Mouse (Mus musculus) fibroblast of lung, adult 2 months (primary cell): Measurements from ENCODE around the gene Scamp2.

Experiments used
- DNase-seq: peaks from one replicate; pipeline ENCODE4 v3.0.0-alpha.2; 2011; ENCODE audit warnings: low read depth

Gene Scamp2

DNA sequence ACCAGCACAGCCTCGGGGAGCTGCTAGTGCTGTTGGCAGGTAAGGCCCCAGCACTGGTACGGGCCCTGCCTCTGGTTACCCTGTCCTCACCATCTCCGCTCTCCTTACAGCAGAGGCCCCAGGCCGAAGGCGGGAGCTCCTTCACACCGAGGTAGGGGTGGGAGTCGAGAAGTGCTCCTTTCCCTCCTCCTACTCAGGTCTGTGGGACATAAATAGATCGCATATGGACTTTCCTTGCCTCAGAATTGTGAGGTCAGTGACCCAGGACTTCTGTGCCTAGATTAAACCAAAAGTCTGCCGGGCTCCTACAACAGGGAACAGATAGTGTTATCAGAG, 33.4 kb downstream of the Scamp2 start:
- DNase-seq: no peak

DNA sequence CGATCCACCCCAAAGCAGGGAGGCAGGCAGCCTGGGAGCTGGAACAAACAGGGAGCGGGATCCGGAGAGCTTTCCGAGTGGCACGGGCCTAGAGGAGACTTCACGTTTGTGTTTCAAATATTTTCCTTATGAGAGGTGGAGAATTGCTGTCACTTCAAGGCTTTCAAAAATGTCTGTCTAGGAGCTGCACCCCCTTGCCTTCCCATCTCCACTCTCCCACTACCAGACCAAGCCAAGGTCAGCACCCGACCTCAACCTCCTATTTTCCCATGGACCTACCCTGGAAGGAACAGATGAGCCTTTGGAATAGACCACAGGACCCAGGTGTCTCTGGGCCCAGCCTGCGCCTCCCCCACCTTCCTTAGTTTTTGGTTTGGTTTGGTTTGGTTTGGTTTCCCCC, 36.5 kb downstream of the Scamp2 start:
- no peak for DNase-seq

DNA sequence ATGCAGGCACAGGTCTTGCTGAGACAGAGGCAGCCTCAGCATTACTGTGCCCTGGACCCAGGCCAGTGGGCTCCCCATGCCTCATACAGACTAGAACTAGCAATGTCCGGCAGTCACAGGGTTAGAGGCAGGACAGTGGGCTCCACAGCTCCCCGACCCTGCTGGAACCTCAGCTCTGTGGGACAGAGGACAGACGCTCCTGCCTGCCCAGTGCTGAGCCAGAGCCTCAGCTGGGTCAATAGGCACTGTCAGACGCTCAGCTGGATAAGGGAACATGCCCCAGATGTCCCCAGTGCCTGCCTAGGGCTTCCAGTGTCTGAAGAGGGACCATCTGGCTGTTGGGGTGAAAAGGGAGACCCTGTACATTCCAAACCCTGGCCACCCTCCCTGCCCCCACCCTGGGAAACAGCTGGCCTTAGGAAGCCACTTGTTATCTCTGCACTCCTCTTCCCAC, 37.2 kb downstream of the Scamp2 start:
- no peak for DNase-seq

DNA sequence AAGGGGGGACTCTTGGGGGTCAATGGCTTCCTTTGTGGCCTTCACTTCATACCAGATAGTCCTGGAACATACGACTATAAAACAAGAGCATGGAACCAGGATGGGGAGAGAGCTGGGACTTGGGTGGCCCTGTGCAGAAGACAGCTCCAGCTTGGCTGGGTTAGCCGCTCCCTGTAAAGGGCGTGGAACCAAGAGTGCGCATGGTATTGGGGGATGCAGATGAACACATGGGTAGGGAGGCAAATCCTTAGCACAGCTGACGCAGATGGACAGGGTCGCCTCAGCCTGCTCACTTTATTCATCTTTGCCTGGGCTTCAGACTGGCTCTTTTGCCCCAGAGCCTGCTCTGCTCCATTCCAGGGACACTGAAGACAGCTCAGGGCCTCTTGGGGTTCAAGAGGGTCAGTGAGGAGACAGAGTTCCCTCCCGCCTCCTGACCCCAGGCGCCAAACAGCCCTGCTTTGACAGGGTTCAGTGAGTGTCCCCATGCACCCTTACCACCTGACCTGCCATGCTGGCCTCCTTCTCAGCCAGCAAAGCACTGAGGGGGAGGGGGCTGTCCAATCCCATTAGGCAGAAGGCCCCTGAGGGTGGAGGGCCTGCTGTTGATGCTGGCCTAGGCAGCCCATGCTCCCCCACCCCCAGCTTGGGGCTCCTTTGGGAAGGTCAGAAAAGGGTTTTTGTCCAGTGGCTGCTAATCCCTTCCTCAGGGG, 38.3 kb downstream of the Scamp2 start:
- no peak for DNase-seq

DNA sequence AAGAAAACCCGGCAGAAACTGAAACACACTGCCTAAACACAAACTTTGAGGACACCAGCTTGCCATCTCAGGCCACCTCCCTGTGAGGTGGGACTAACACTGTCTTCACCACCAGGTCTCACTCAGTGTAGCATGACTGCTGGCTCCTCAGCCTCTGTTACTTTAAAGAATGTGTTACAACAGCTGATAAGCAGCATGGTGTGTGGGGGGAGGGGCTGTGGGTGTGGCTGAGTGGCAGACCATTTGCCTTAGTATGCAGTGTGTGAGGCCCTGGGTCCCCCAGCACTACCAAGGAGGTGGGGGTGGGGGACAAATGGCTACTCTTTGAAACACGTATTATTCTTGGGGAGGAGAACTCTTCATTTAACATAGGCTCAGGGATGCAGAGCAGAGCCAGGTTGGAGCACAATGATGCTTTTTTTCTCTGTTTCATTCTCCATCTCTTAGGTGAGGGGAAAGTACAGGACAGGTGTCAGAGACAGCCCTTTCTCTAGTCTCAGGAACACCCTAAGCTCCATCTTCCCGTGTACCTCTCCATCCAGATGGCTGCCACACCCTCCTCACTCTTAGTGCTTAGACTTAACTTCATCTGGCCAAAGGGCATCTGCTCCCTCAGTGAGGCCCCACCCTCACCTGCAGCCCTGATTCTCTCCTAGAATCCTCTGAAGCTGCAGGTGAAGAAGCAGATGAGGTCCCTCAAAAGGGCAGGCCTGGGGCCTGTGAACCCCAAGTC, 40.0 kb downstream of the Scamp2 start:
- DNase-seq: no peak

DNA sequence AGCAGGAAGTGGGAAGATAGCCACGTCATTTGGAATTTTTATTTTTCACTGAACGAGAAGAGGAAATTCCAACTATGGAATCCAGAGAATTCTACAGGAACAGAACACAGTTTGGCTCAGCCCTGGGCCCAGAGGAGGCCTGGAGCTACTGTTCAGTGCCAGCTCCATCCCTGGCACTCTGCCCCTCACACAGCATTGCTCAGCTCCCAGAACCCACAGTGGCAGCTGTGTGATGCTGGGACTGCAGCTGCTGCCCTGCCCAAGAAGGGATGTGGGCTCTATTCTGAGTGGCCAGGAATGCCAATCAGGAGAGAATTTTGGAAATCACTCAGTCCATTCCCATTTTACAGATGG, 40.6 kb downstream of the Scamp2 start:
- DNase-seq: peak; percentile 60

DNA sequence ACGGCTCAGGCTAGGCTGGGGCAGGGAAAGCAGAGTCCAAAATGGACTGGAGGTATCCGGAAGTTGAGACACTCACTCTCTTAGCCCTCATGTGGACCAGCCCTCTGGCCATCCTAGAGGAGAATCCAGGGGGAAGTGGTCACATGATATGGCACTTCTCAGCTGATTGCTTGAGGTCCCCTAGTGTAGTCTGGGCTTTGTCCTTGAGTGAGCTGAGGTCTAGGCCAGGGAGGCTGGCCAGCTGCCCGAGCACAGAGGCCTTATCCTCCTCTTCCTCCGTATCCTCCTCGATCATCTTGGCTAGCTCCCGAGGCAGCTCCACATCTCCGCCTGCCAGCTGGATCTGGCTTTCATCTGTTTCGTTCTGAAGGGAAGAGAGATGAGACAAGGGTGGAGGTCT, 41.4 kb downstream of the Scamp2 start:
- no peak for DNase-seq

DNA sequence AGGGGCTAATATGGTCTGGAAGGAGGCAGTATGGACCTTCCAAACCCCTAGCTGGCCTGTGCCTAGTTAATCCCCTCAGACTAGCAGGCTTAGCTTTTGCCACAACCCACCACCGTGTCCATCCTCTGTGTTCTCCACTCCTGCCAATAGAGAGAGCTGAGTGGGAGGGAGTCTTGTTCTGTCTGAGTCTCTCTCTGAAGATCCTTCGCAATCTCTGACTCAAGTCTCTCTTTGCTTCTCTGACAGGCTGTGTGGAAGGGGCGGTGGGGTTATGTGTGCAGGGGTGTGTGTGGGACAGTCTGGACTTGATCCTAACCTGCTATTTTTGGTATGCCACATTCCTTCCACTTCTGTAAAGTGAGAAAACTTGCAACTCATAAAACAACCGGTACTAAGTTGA, 44.1 kb downstream of the Scamp2 start:
- DNase-seq: no peak

DNA sequence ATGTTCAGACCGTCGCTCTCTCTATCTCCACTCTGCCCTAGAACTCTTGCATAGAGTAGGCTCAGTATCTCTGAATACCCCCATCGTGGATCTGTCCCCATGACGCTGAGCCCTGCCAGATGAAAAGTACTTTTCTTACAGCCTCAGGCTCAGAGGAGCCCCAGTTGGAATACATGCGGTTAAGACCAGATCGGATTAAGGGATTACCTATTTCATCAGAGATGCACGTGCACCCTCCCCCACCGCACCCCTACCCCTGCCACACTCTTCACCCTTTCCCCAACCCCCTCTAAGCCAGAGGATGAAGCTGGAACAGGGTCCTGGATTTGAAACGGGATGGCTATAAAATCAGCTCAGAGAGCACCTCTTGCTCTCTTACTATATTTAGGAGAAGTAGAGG, 44.8 kb downstream of the Scamp2 start:
- no peak for DNase-seq

DNA sequence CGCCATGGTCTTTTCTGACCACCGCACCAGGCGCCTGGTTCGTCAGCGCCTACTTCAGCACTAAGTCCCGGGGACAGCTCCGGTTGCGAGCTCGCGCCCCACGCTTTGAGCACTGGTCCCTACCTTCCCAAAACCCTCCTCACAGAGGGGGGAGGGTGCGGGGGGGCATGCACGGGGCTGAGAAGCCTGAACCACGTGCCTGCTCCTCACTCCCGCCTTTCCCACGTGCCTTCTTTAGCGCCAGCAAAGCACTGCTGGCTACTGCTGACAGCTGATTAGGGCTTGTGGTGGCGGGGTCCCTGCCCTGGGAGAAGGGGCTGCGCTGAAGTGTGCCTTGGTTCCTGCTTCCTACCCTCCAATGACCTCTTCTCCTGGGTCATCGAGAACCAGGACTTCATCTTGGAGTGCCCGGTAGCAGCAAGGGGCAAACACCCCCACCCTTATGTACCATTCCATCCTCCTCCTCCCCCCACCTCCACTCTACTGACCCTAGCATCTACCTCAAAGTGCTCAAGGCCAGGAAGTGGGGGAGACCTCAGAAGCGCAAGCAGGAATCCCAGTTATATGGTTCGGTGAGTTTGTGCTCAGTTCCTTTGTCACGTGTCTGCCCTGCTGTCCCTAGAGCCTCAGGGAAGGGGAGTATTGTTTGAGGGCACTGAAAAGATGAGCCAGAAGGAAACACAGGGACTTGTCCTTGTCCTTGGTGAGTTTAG, 45.6 kb downstream of the Scamp2 start, which contains the start of gene Cplx3:
Gene Cplx3 (minus strand): TSS at position 143 of the 713 bp plus-strand sequence.
- DNase-seq: no peak

DNA sequence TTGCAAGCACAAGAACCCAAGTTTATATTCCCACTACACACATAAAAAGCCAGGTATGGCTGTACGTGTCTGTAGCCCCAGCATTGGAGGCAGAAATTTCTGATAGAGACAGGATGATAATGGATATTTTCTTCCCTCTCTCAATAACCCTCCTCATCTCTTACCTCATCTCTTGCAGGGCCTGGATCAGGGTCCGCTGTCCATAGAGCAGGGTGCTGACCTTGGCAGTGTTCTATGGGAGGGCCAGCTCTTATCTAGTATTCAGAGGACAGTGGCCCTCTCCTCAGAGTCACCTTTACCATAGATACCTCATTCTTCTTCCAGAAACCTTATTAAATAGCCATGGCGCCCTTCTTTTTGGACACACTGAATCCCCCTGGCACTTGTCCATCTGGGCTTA, 49.1 kb downstream of the Scamp2 start:
- DNase-seq: no peak

DNA sequence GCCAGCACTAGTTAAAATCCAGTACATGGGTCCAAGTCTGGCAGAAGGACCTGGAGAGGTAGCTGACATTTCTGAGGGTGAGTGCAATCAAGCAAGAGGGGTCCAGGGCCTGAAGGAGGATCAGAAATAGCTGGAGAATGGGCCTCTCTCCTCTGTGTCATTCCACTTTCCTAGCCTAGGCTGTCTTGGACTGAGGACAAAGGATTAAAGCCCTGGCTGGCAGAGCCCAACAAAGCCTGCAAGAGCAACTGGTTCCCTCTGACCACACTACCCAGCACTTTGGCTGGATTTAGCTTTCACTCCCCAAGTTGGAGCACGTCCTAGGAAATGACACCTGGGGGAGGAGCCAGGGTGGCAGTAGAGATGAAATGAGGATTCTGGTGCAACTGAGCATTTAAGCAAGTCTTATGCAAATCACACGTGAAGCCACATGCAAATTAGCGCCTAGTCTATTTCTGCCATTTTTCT, 49.6 kb downstream of the Scamp2 start:
- peak; percentile 49 for DNase-seq

DNA sequence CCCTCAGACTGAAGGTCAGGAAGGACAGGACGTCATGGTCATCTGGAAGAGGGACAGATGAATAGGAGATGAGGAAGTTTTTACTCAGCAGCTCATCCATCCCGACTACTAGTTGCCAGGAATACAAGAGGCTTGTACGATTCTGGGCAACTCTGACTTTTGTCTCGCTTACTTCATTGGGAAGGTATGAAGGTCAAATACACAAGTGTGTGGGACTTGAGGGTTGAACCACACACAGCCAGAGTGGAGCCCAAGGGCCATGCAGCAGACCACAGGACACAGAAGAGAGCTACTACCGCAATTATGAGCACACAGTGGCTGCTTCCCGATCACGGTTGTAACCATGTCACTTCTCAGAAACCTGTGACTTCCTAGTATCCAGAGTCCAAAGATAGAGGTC, 51.8 kb downstream of the Scamp2 start:
- DNase-seq: peak; percentile 21

DNA sequence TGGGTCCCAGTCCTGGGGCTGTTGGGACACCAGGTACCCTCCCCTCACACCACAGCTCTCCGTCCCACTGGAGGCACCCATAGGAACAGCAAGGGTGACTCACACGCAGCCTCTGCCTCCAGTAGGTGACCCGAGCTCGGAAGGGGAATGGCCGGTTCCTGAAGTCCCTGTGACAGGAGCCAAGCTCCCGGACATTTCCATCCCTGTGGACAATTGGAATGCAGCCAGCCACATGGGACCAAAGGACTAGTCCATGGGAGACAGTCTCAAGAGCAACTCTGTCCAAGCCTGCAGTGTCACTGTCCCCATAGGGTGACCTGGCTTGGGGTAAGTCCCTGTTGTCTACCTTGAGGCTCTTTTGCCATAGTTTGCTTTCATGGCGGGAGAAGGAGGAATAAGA, 53.2 kb downstream of the Scamp2 start:
- no peak for DNase-seq

DNA sequence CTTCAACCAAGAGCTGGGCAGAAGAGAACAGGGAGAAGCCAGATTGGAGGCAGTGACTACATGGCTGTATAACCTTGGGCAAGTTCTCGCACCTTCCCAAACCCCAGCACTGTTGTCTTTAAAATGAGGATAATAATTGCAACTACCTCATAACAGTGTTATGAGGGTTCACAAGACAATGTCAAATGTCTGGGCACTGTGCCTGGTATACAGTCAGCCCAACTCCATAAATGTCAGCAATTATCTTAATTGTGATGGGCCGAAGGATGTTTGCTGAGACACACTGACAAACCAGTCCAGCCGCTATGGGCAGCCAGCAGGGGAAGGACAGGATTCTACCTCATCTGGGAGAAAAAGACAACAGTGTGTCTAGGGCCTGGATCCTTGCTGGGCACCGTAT, 54.0 kb downstream of the Scamp2 start:
- no peak for DNase-seq

DNA sequence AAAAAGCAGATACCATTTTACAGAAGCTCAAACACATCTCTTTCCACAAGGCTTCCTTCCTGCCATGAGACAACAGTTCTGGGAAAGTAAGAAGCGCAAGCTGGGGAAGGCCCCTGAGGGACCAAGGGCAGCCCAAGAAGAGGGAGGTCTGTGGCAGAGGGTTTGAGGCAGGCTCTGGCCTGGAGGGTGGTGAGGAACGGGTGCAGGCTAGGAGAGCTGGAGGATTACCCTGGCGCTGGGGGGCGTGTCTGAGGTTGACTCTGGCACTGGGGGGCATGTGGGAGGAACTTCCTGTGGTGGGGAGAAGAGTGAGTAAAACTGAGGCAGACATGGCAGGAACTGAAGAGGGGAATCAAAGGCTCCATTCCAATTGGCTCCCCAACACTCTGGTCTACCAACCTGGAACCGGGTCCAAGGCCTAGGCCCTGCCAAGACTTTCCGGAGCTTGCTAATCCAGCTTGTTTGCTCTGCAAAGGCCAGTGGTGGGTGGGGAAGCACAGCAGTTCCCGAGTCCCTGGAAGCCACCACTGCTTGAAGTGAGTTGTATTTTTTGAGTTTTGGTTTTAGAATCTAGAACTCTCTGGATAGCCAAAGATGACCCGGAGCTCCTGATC, 56.9 kb downstream of the Scamp2 start:
- no peak for DNase-seq

DNA sequence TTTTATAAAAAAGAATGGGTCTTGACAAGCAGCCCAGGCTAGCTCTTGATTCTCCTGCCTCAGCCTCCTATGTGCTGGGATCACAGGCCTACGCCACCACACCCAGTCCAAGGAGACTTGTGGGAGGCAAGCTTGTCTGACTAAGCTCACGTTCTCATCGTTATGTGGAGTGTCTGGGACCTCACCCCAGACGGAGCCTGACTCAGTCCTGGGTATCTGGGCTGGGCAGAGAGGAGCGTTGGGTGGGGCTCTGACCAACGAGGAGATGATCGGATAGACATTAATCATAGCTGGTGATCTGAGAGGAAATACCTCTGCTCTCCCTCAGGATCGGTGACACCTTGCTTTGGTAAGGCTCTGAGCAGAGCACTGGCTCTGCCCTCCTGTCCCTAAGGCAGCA, 58.1 kb downstream of the Scamp2 start:
- DNase-seq: no peak

DNA sequence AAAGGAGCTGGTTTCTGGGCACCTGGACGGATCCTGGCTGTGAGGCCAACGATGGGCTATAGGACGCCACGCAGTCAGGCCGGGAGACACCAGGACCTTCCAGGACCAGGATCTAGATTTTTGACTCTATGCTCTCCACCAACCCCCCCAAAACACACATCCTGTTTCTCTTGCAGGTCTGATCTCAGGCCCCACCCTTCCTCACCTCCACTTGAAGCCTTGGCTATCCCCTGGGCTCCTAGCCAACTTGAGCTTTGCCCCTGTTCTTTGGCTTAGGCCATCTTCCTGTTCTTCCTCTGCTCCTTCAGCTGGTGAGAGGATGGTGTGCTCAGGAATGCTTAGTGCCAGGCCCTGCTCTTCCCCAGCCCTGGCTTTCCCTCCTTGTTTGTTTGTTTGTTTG, 59.9 kb downstream of the Scamp2 start, which contains the start of gene Lman1l:
Gene Lman1l (minus strand): TSS at position 101 of the 400 bp plus-strand sequence.
- DNase-seq: no peak

DNA sequence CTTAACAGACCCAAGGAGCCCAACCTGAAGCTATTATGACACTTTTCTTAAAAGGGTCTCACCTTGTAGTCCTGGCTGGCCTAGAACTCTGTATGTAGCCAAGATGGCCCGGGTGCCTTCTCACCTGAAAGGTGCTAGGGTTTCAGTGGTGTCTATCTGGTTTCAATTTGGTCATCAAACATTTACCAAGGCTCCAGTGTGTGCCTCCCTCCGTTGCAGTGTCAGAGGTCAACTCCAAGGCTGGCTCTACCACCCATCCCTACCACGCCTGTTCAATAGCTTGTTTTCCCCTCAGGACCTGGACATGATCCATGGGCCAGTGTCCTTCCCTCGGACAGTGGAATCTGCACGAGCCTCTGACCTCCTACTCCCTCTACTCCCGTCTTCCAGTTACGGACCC, 63.6 kb downstream of the Scamp2 start:
- DNase-seq: no peak

DNA sequence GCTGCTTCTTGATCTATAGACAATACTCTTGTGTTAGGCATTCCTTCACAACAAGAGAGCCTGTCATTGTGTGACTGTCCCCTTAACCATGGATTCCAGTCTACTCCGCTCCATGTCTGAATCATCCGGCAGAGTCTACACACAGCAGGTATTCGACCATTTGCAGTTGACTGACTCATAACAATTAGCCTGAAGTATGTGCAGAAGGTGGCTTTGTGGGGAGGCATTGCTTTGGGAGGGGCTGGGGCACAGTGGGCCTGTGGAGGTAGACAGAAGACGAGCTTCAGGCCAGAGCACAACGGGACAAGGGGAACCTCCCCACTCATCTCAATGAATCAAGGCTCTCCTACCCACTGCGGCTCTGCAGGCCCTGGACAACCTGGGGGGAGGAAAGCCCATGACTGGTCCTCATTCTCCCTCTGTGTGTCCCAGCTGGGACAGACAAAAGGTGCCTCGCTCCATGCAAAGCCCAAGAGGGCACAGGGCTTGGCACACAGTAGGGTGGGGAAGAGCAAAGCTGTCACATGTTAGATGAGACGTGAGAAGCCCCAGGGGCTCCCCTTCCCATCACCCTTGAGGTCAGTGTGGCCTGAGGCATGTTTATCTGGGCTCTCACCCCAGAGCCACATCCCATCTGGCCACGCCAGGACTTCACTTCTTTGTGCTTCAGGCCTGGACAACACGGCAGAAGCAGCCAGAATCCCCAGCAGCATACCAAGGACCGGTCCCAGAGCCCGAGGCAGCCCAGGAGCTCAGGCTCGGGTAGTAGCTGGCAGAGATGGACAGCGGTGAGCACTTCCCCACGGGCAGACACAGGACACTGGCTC, 65.1 kb downstream of the Scamp2 start:
- peak; percentile 57 for DNase-seq

DNA sequence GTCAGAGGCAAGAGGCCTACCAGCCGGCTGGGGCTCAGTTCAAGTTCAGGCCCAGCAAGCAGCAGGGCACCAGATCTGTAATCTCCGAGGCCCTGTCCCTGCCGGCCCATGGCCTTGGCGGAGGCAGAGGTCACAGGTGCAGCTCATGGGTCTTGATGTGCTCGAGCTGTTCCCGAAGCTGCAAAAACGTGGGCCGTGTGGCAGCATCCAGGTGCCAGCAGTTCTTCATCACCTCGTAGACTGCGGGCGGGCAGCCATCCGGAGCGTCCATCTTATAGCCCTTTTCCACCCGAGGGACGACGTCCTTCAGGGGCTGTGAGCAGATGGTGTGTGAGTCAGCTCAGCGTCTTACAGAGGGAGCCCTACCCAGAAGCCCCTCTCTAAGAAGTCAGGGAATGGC, 66.4 kb downstream of the Scamp2 start:
- DNase-seq: no peak

DNA sequence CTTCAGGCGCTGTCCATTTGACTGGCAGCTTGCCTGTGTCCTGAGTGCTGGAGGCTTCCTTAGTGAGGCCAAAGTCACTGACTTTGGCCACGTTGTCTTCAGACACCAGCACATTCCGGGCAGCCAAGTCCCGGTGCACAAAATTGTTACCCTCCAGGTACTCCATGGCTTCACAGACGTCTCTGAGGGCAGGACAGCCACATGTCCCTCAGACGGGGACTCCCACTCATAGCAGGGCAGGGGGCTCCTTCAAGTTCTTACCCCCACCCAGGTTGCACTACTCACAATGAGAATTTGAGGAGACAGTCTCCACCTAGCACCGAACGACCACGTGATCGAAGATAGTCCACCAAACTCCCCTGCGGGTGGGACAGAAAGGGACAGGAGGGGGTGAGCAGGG, 67.1 kb downstream of the Scamp2 start:
- no peak for DNase-seq
